Mouse (Mus musculus) adrenal gland, adult 2 months (tissue): ENCODE results near the gene Sec14l1. TPM values are rescaled to one million over a fixed set of nuclear protein-coding genes. Genes with fewer than 3 reads are reported as not detected.

Experiments used
- DNase-seq: peaks from one replicate; pipeline ENCODE4 v3.0.0; 2021
- microRNA-seq, 2 experiments: library from miRNA; unstranded; fragments of <30 nt; microRNA quantifications; one replicate each; pipeline ENCODE4 v1.2.0; 2021
- polyA plus RNA-seq: library from polyadenylated mRNA; depleted of rRNA; stranded (reverse); fragments of >200 nt; gene quantifications from 2 replicates; pipeline ENCODE4 v1.2.3, GENCODE M21; 2012; rRNA removed
- total RNA-seq, 2 experiments: library from RNA; stranded (reverse); gene quantifications; 2 replicates each; pipeline ENCODE4 v1.2.3; 2021

Gene Sec14l1
- total and polyA plus RNA-seq, 3 experiments, result 117 to 175 (median 161) TPM

DNA sequence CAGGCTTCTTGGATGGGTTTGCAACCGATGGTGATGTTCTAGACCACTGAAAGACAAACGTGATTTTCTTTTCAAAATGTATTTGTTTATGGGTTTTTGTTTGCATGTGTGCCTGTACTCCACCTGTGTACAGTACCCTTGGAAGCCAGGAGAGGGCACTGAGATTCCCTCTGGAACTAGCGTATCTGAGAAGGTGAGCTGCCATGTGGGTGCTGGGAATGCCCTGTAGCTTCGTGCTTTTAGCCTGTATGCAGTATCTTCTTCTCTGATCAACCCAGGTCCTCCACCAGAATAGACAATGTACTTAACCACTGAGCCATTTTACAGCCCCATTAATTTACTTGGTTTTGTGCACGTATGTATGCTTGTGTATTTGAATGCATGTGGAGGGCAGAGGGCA is 68.9 kb downstream of the Sec14l1 start:
- DNase-seq, result no peak

DNA sequence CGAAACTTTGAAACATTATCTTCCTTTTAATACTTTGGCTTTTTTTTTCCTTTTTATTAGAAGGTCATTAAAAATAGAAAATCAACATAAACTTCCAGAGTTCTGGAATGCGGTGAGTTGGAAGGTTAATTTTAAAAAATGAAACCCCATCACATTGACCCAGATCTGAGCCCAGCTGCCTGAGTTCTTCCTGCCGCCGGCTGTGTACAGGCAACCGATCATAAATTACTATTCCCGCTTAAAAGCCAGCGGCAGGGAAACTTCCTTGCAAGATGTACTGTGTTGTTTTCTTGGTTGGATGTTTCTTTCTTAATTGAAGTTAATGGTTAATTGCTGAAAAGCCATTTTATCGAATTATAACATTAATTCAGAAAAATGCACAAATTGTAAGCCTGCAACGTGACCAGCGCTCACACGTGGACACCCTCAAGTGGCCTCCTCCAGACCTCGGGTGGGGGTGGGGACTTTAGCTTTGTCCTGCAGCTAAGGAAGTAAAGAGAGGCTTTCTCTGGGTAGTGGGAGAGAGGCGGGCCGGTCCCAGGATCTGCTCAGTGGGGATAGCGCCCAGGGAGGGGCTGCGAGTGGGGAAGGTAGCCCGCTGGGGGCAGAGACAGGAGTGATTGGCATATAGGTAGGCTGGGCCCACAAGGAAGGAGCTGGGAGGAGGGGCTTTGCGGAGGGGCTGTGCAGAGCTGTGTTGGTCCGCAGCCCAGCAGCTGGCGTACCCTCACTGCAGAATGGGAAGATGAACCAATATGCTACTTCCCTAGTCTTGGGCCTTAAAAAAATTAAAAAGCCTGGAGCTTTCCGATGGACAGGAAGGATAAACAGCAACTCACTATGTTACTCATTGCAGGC is 70.3 kb downstream of the Sec14l1 start:
- DNase-seq, result no peak

GRCm38 (mm10) chr11:117191524-117191923 is 76.6 kb downstream of the Sec14l1 start:
- peak; percentile 42 for DNase-seq

DNA sequence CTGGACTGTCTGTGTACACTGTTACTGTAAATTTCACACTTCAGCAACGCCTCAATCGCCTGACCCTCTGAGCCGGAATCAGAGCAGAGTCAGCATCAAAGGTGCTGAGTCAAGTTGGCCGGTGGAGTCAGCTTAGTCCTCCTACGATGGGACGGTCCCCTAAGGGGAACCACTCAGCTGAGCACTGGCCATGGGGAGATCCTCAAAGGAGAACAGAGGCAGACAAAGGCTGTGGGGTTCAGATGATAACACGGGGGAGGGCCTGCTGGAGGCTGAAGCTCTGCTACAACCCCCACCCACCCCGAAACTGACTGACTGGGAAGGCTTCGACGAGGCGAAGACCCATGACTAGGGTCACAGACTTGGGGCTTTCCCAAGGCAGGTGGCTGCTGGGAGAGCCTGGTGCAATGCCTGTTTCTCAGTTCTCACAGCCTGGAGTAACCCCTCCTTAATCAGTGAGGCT is 79.5 kb downstream of the Sec14l1 start:
- DNase-seq, result no peak

- no peak for DNase-seq
Observed at GRCm38 (mm10) chr11:117195616-117196015, 80.6 kb downstream of the Sec14l1 start.

- no peak for DNase-seq
Observed at GRCm38 (mm10) chr11:117196681-117197080, 81.7 kb downstream of the Sec14l1 start.

DNA sequence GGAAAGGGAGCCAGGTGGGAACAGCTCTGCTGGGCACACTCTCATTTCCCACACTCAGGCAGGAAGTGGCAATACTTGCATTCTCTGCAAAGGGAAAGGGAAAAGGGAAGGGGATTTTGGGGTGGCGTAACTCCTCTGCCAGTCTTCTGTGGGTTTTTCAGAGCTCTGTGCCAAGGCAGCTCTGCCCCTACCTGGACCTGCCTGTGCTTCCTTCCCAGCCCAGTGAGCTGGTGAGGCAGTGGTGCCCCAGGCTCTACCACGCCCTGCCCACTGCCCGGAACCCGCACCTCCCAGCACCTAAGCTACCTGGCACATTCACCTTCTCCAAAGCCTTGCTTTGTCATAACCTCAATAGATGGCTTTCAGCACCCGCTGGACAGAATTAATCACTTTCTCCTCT is 83.2 kb downstream of the Sec14l1 start:
- no peak for DNase-seq

DNA sequence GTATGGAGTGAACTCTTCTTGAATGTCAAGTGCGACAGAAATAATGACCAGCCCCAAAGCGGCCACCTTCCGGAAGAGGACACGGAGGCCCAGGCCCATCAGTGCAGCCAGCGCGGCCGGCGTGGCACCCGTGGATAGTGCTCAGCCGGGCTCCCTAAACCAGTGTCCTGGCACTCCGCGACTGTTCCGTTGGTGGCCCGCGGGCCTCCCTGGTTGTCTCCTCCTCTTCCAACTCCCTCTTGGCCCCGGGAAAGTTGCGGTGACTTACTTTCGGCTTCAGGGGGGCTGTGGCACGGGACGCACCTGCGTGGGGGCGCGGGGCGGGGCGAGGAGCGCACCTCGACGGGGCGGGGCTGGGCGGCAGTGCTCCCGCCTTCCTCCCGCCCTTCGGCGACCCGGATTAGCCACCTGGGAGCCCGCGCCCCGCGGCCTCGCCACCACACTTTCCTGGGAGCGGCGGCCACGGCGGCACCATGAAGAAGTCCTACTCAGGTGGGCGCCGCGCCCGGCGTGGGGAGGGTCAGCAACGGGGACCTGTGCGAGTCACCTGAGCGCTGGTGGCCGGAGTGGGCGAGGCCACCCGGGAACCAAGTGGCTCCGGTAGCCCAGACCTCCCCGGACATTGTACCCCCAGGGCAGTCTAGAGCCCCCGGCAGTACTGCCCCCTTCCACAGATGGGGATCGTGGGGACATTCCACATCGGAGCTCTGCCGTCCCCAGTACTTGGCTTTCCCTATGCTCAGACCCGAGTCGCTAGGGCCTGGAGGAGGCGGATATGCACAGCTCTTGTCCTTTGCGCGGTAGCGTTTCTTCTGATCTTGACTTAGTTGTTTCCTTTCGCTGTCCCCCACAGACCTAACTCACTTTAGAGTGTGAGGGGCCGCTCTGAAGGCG is 84.6 kb downstream of the Sec14l1 start, which contains the start of gene Sept9:
Gene Sept9 (plus strand): TSS at position 380 of the 894 bp plus-strand sequence.
- DNase-seq, result peak; percentile 58

DNA sequence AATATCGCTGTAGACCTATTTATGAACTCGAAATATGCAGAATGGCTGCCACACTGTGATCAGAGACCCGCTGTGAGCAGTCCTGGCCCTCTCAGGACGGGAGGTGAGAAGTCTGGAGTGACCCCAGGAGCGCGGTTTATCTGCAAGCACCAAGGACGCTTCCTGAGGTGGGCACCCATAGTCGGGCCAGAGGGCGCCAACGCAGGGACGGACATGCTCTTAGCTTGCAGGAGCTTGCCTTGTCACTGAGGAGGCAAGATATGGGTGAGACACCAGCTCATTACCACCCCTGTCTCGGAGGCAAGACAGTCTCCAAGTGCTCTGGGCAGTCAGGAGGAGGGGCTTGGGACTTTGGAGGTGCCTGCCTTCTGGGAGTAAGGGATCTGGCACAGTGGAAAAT is 86.9 kb downstream of the Sec14l1 start:
- no peak for DNase-seq

- peak; percentile 29 for DNase-seq
Observed at GRCm38 (mm10) chr11:117204606-117205005, 89.6 kb downstream of the Sec14l1 start.

DNA sequence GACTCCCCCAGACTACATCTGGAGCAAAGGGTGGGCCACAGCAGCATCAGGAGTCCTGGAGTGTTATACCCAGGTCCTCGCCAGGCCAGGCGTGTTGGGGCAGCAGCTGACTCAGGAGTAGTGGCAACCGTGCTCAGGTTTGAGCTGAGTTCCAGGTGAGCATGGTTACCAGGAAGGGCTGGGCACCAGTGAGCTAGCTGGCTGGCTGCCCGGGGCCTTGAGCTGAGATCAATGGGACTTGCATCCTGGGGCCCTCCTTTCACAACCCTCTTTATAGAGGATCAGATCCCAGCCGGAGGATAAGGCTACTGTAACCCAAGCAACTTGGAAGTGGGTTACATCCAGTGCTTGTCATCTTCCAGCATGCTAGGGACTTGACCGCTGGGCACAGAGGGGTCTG is 90.1 kb downstream of the Sec14l1 start:
- DNase-seq, result peak; percentile 54

GRCm38 (mm10) chr11:117205447-117205846 is 90.5 kb downstream of the Sec14l1 start:
- no peak for DNase-seq

GRCm38 (mm10) chr11:117207436-117207835 is 92.5 kb downstream of the Sec14l1 start:
- no peak for DNase-seq

- no peak for DNase-seq
Observed at GRCm38 (mm10) chr11:117208151-117208673, 93.2 kb downstream of the Sec14l1 start.

Small RNAs within 50 kb of the gene (microRNA-seq; reads per million reads assigned to microRNA genes)
- gene Gm24323 (0 reads per million in 2 experiments), gene Mir6516 (29.6 to 47.6 reads per million in 2 experiments)

Other genes starting within 250 kb of the Sec14l1 start
- under 1 TPM; 0.21 to 0.92 TPM for gene Mgat5b, start 196.3 kb upstream of the Sec14l1 start, total RNA-seq
- gene Mgat5b, start 196.3 kb upstream of the Sec14l1 start, polyA plus RNA-seq, result 1.8 and 1.9 TPM in 2 replicates
- gene Sept9, start 84.5 kb downstream of the Sec14l1 start, total RNA-seq, result 100 to 1,000 TPM; 143 to 149 TPM
- gene Sept9, start 84.5 kb downstream of the Sec14l1 start, polyA plus RNA-seq, result 46.5 and 53.7 TPM in 2 replicates